Mouse (Mus musculus): ENCODE data around the gene Tdrd6. TPM values are rescaled to one million over a fixed set of nuclear protein-coding genes. Genes with fewer than 3 reads are reported as not detected.

The Tdrd6 gene
- polyA plus RNA-seq, 1 experiment from 2014 or later = 0.92 TPM

DNA sequence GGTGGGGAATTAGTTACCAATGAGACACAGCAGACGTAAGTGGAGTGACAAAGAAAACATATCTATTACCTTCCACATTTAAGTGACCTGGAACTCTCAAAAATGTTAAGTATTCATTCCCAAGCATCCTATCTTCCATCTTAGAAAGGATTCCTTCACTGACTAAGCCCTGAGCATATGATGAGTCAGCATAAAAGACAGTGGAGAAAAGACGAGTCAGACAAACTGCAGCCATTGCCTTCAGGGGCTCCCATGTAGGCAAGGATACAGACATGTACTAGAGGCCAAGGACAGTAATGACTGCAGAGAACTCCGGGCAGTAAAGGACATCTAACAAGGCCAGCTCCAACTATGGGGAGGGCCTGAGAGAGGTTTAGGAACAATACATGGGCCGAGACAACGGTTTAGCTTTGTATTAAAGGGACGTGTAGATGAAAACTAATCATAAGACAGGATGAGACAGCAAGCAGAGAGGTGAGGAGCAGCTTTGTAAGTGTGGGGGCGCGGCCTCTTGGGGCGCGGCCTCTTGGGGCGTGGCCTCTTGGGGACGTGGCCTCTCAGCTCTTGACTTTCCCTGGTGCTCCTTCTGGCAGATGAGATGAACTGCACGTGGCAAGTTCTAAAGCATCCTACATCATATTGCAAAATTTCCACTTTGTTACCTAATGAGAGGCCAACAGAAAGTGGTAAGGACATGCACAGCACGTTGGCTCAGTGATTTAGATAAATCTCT is 21.4 kb upstream of the Tdrd6 start:
- no peak for DNase-seq
- H3K4me1 ChIP-seq (ENCODE audit: control insufficient read depth, insufficient read depth, low read length) = no peaks in the 10 kb centered on the region
- H3K36me3 ChIP-seq (ENCODE audit: control insufficient read depth, insufficient read depth, low read length) = peaks cover 80% of the 10 kb centered on the region
- no peak overlapping the region for H3K4me3 ChIP-seq (replicated peaks; ENCODE audit: low read depth, low read length)
- H3K27me3 ChIP-seq (ENCODE audit: control insufficient read depth, insufficient read depth, low read length) = no peaks in the 10 kb centered on the region
- no peak overlapping the region for H3K27ac ChIP-seq (replicated peaks; ENCODE audit: low read depth, low read length)
- ATAC-seq (ENCODE audit: low FRiP score, low TSS enrichment) = no peak
- no peak overlapping the region for H3K9ac ChIP-seq (replicated peaks; ENCODE audit: low read length)
- no peak overlapping the region for H3K4me2 ChIP-seq (ENCODE audit: low read length)
- 76% methylated on average over 14 of the region's 14 CpGs for WGBS
- no peaks in the 10 kb centered on the region for H3K9me3 ChIP-seq (ENCODE audit: control insufficient read depth, low read length)

DNA sequence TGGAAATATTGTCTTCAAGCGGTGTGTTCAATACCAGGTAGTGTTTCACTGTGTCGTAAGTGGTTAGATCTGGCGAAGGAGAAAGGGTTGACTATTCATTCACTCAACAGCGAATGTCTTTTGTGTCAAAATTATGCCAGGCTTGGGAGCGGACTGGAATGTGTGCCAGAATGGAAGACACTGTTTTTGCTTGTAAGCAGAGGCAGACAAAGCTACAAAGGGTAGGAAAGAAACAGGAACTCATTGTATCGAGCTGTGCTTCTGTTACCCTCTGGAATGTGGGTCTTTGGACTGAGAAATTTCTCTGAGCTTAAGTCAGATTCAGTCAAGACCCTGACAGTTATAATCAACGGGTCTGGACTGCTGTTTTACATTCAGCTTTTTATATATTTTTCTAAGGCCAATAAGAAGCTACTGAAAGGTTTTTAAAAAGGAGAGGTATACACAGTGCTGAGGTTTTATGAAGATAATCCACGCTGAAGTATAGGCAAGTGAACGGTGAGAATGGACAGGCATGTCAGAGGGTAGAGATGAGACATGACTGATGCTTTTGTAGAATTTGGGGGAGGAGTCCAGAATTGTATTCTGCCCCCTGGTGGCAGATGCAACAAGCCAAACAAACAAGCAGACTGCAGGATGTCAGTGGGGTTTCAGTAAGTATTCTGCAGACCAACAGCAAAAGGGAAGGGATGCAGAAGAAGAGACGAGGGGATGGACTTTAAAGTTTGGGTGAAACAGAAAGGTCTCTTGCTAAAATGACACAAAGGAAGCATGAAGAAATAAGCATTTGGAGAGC is 19.7 kb upstream of the Tdrd6 start:
- WGBS = 78% methylated on average over 10 of the region's 10 CpGs
- ATAC-seq (ENCODE audit: low FRiP score, low TSS enrichment) (no peak), DNase-seq (peak; percentile 55)
- H3K27me3 ChIP-seq (ENCODE audit: control insufficient read depth, insufficient read depth, low read length) = no peaks in the 10 kb centered on the region
- no peak overlapping the region for H3K4me3 ChIP-seq (replicated peaks; ENCODE audit: low read depth, low read length)
- H3K9me3 ChIP-seq (ENCODE audit: control insufficient read depth, low read length) = no peaks in the 10 kb centered on the region
- H3K4me1 ChIP-seq (ENCODE audit: control insufficient read depth, insufficient read depth, low read length) = no peaks in the 10 kb centered on the region
- no peak overlapping the region for H3K4me2 ChIP-seq (ENCODE audit: low read length)
- H3K27ac ChIP-seq (replicated peaks; ENCODE audit: low read depth, low read length) = no peak overlapping the region
- peaks cover 88% of the 10 kb centered on the region for H3K36me3 ChIP-seq (ENCODE audit: control insufficient read depth, insufficient read depth, low read length)
- no peak overlapping the region for H3K9ac ChIP-seq (replicated peaks; ENCODE audit: low read length)

- 53% methylated on average over 5 of the region's 5 CpGs for WGBS
- peaks cover 85% of the 10 kb centered on the region for H3K36me3 ChIP-seq (ENCODE audit: control insufficient read depth, insufficient read depth, low read length)
- ATAC-seq (ENCODE audit: low FRiP score, low TSS enrichment) = no peak
Measured at GRCm38 (mm10) chr17:43646925-43647324, 16.8 kb upstream of the Tdrd6 start.

DNA sequence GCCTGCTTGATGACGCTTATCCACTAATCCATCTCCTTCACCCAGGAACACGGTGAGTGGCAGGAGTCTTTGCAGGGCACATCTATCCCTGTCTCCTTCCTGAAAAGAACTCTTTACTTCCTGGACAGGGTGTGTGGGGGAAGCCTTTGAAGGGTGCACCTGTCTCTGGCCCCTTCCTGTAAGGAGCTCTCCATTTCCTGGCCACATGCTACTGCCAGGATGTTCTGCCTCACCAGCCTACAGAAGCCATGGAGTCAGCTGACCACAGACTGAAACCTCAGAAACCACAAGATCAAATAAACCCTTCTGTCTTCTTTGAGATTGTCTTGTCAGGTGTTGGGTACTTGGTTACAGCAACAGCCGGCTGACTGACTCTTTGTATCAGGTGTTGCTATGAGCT is 15.0 kb upstream of the Tdrd6 start:
- no peak overlapping the region for H3K9ac ChIP-seq (replicated peaks; ENCODE audit: low read length)
- 95% methylated on average over 3 of the region's 3 CpGs for WGBS
- no peak overlapping the region for H3K4me3 ChIP-seq (replicated peaks; ENCODE audit: low read depth, low read length)

More at GRCm38 (mm10) chr17:43646925-43647324, 16.8 kb upstream of the Tdrd6 start:
- Histone ChIP-seq H3K9ac (replicated peaks; ENCODE audit: low read length) (no peak overlapping the region), H3K4me1 (ENCODE audit: control insufficient read depth, insufficient read depth, low read length) (no peaks in the 10 kb centered on the region), H3K9me3 (ENCODE audit: control insufficient read depth, low read length) (no peaks in the 10 kb centered on the region), H3K4me3 (replicated peaks; ENCODE audit: low read depth, low read length) (no peak overlapping the region), H3K4me2 (ENCODE audit: low read length) (no peak overlapping the region), H3K27me3 (ENCODE audit: control insufficient read depth, insufficient read depth, low read length) (no peaks in the 10 kb centered on the region), H3K27ac (replicated peaks; ENCODE audit: low read depth, low read length) (no peak overlapping the region)
- no peak for DNase-seq

GRCm38 (mm10) chr17:43644375-43644774 is 14.3 kb upstream of the Tdrd6 start:
- no peak overlapping the region for H3K9ac ChIP-seq (replicated peaks; ENCODE audit: low read length)
- no peaks in the 10 kb centered on the region for H3K9me3 ChIP-seq (ENCODE audit: control insufficient read depth, low read length)
- H3K27me3 ChIP-seq (ENCODE audit: control insufficient read depth, insufficient read depth, low read length) = no peaks in the 10 kb centered on the region
- 74% methylated on average over 7 of the region's 7 CpGs for WGBS
- H3K4me2 ChIP-seq (ENCODE audit: low read length) = no peak overlapping the region
- H3K36me3 ChIP-seq (ENCODE audit: control insufficient read depth, insufficient read depth, low read length) = peaks cover 71% of the 10 kb centered on the region
- no peaks in the 10 kb centered on the region for H3K4me1 ChIP-seq (ENCODE audit: control insufficient read depth, insufficient read depth, low read length)
- H3K4me3 ChIP-seq (replicated peaks; ENCODE audit: low read depth, low read length) = no peak overlapping the region
- ATAC-seq (ENCODE audit: low FRiP score, low TSS enrichment) = no peak
- no peak for DNase-seq
- no peak overlapping the region for H3K27ac ChIP-seq (replicated peaks; ENCODE audit: low read depth, low read length)

More for the DNA sequence above, 15.0 kb upstream of the Tdrd6 start:
- no peak for ATAC-seq (ENCODE audit: low FRiP score, low TSS enrichment)
- no peaks in the 10 kb centered on the region for H3K4me1 ChIP-seq (ENCODE audit: control insufficient read depth, insufficient read depth, low read length)
- no peak overlapping the region for H3K27ac ChIP-seq (replicated peaks; ENCODE audit: low read depth, low read length)
- H3K4me2 ChIP-seq (ENCODE audit: low read length) = no peak overlapping the region
- peaks cover 78% of the 10 kb centered on the region for H3K36me3 ChIP-seq (ENCODE audit: control insufficient read depth, insufficient read depth, low read length)
- H3K27me3 ChIP-seq (ENCODE audit: control insufficient read depth, insufficient read depth, low read length) = no peaks in the 10 kb centered on the region
- DNase-seq = no peak
- H3K9me3 ChIP-seq (ENCODE audit: control insufficient read depth, low read length) = no peaks in the 10 kb centered on the region

GRCm38 (mm10) chr17:43643191-43643590 is 13.1 kb upstream of the Tdrd6 start:
- ATAC-seq (ENCODE audit: low FRiP score, low TSS enrichment) (no peak), DNase-seq (no peak)
- no peak overlapping the region for H3K4me3 ChIP-seq (replicated peaks; ENCODE audit: low read depth, low read length)
- WGBS = 88% methylated on average over 7 of the region's 7 CpGs
- no peaks in the 10 kb centered on the region for H3K27me3 ChIP-seq (ENCODE audit: control insufficient read depth, insufficient read depth, low read length)
- H3K9ac ChIP-seq (replicated peaks; ENCODE audit: low read length) = no peak overlapping the region
- H3K9me3 ChIP-seq (ENCODE audit: control insufficient read depth, low read length) = no peaks in the 10 kb centered on the region
- no peak overlapping the region for H3K27ac ChIP-seq (replicated peaks; ENCODE audit: low read depth, low read length)
- no peaks in the 10 kb centered on the region for H3K4me1 ChIP-seq (ENCODE audit: control insufficient read depth, insufficient read depth, low read length)
- H3K4me2 ChIP-seq (ENCODE audit: low read length) = no peak overlapping the region
- peaks cover 62% of the 10 kb centered on the region for H3K36me3 ChIP-seq (ENCODE audit: control insufficient read depth, insufficient read depth, low read length)

DNA sequence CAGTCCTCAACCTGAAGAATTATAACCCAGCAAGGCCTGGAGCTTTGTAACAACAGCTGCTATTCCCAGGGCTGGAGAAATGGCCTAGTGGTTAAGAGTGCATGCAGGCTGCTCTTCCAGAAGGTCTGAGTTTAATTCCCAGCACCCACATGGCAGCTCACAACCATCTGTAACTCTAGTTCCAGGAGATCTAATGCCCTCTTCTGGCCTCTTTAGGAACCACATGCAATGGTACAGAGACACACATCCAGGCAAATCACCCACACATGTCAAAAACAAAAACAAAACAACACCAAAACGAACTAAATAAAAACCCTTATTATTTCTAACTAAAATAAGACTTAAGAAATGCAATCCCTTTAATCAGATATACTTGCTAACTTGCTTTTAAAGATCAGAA is 10.7 kb upstream of the Tdrd6 start:
- Histone ChIP-seq H3K4me2 (ENCODE audit: low read length) (no peak overlapping the region), H3K36me3 (ENCODE audit: control insufficient read depth, insufficient read depth, low read length) (peaks cover 44% of the 10 kb centered on the region), H3K27me3 (ENCODE audit: control insufficient read depth, insufficient read depth, low read length) (no peaks in the 10 kb centered on the region), H3K4me1 (ENCODE audit: control insufficient read depth, insufficient read depth, low read length) (no peaks in the 10 kb centered on the region), H3K4me3 (replicated peaks; ENCODE audit: low read depth, low read length) (no peak overlapping the region), H3K9me3 (ENCODE audit: control insufficient read depth, low read length) (peaks cover 5% of the 10 kb centered on the region; the same call in 1 of the 2 replicates), H3K27ac (replicated peaks; ENCODE audit: low read depth, low read length) (no peak overlapping the region), H3K9ac (replicated peaks; ENCODE audit: low read length) (no peak overlapping the region)
- 96% methylated on average over 1 of the region's 1 CpGs for WGBS
- ATAC-seq (ENCODE audit: low FRiP score, low TSS enrichment) (no peak), DNase-seq (no peak)

DNA sequence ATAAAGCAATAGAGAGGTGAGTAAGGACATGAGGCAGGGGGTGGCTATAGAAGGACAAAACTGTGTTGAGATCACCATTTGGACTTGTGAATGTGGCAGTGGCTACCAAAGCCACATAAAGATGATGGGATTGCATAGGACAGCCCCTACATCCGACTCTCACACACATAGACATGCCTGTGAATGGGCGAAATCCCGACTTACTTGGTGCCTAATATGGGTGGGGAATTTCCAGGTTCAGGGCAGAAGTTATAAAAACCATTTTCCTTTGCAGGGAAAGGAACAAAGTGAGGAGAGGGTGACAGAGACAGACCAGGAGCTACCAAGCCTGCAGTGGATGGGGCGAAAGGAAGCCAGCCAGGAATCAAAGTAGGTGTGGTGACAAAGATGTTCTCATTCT is 7.0 kb upstream of the Tdrd6 start:
- Histone ChIP-seq H3K4me2 (ENCODE audit: low read length) (no peak overlapping the region), H3K27ac (replicated peaks; ENCODE audit: low read depth, low read length) (no peak overlapping the region), H3K9me3 (ENCODE audit: control insufficient read depth, low read length) (peaks cover 5% of the 10 kb centered on the region; the same call in 1 of the 2 replicates), H3K9ac (replicated peaks; ENCODE audit: low read length) (no peak overlapping the region), H3K4me1 (ENCODE audit: control insufficient read depth, insufficient read depth, low read length) (no peaks in the 10 kb centered on the region), H3K27me3 (ENCODE audit: control insufficient read depth, insufficient read depth, low read length) (no peaks in the 10 kb centered on the region), H3K4me3 (replicated peaks; ENCODE audit: low read depth, low read length) (no peak overlapping the region), H3K36me3 (ENCODE audit: control insufficient read depth, insufficient read depth, low read length) (peaks cover 13% of the 10 kb centered on the region)
- WGBS = 96% methylated on average over 4 of the region's 4 CpGs
- DNase-seq = no peak
- ATAC-seq (ENCODE audit: low FRiP score, low TSS enrichment) = no peak
